Mouse (Mus musculus) spleen, adult 2 months (tissue): ENCODE results near the gene Ddost. TPM values are rescaled to one million over a fixed set of nuclear protein-coding genes. Genes with fewer than 3 reads are reported as not detected.

Source experiments
- DNase-seq, 2 experiments: peaks; one replicate each; pipeline versions ENCODE4 v3.0.0 to v3.0.0-alpha.2; 2012 to 2021; ENCODE audit warnings: low spot score in 2 of 2, low read depth in 1 of 2
- H3K27ac ChIP-seq: fragments of 200-500 bp; 2 replicates; pipeline ENCODE4 v1.5.1; 2012; ENCODE audit warnings: low read length, inconsistent platforms; ENCODE audit not compliant: insufficient read depth
- H3K27me3 ChIP-seq: fragments of 200-500 bp; 2 replicates; pipeline ENCODE4 v1.6.1; 2012; ENCODE audit warnings: mild to moderate bottlenecking, moderate library complexity, low read length, inconsistent platforms; ENCODE audit not compliant: control insufficient read depth, insufficient read depth
- H3K36me3 ChIP-seq: fragments of 200-500 bp; 2 replicates; pipeline ENCODE4 v1.6.1; 2012; ENCODE audit warnings: mild to moderate bottlenecking, low read length, inconsistent platforms; ENCODE audit not compliant: control insufficient read depth, insufficient read depth
- H3K4me1 ChIP-seq: fragments of 200-500 bp; 2 replicates; pipeline ENCODE4 v1.6.1; 2011; ENCODE audit warnings: inconsistent platforms; ENCODE audit not compliant: control insufficient read depth, insufficient read depth, insufficient read length
- H3K4me3 ChIP-seq: fragments of 200-500 bp; 2 replicates; pipeline ENCODE4 v1.5.1; 2011; ENCODE audit warnings: mild to moderate bottlenecking, inconsistent platforms; ENCODE audit not compliant: insufficient read depth, insufficient read length; ENCODE audit errors: extremely low read depth
- CTCF ChIP-seq: fragments of 200-500 bp; IDR thresholded peaks from 2 replicates; pipeline ENCODE4 v1.5.1; 2011; ENCODE audit warnings: mild to moderate bottlenecking, inconsistent platforms; ENCODE audit not compliant: insufficient read depth, insufficient read length, insufficient replicate concordance; ENCODE audit errors: extremely low read depth
- POLR2A ChIP-seq: fragments of 200-500 bp; IDR thresholded peaks from 2 replicates; pipeline ENCODE4 v1.6.1; 2011; ENCODE audit warnings: low read depth, low read length, inconsistent platforms
- WGBS: fragments of 180-500 bp; shearing (Covaris S2); methylation state at CpG from one replicate; pipeline ENCODE4 v1.1.7; 2018; 5-methylcytosine and 5-hydroxymethylcytosine counted together
- polyA plus RNA-seq: library from polyadenylated mRNA; depleted of rRNA; stranded (reverse); fragments of >200 nt; gene quantifications from 2 replicates; pipeline ENCODE4 v1.2.3, GENCODE M21; 2012

The Ddost gene
- polyA plus RNA-seq, 1 experiment, result 106 TPM

- no peak overlapping the region for H3K27ac ChIP-seq
These were observed 38.2 kb downstream of the Ddost start for GRCm38 (mm10) chr4:138342778-138343177.

DNA sequence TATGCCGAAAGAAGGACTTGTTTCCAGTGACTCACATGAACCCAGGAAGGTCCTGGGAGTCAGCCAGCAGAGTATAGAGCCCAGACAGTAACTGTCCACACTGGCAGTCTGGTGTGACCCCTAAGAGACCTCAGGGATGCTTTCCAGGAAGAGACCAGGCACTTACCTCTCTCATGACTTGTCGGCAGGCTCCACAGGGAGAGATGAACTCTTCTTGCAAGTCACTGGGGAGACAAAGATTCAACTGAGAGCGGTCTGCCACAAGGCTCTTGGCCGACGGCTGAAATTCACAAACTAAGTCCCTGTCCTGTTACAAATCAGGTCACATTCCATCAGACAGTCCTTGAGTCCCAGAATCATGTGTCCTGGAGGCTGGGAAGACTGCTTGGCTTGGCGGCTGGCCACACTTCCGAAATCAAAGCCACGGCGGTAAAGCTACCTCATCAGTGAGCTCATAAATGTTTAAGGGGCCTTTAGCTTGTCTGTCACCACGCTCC, 38.9 kb downstream of the Ddost start:
- H3K27me3 ChIP-seq, result no peaks in the 10 kb centered on the region
- TF ChIP-seq POLR2A, result no peak
- TF ChIP-seq CTCF, result no peak
- no peak for DNase-seq
- H3K4me1 ChIP-seq, result no peaks in the 10 kb centered on the region
- no peak overlapping the region for H3K4me3 ChIP-seq
- no peak overlapping the region for H3K27ac ChIP-seq
- WGBS, result 84% methylated on average over 10 of the region's 10 CpGs
- H3K36me3 ChIP-seq, result no peaks in the 10 kb centered on the region

More at GRCm38 (mm10) chr4:138342778-138343177, 38.2 kb downstream of the Ddost start:
- H3K4me3 ChIP-seq, result no peak overlapping the region
- H3K4me1 ChIP-seq, result no peaks in the 10 kb centered on the region
- WGBS, result 74% methylated on average over 6 of the region's 6 CpGs
- H3K36me3 ChIP-seq, result no peaks in the 10 kb centered on the region
- H3K27me3 ChIP-seq, result no peaks in the 10 kb centered on the region
- TF ChIP-seq POLR2A (no peak), CTCF (no peak)
- no peak for DNase-seq

GRCm38 (mm10) chr4:138344891-138345545, 40.5 kb downstream of the Ddost start:
- Histone ChIP-seq H3K27ac (no peak overlapping the region), H3K4me1 (no peaks in the 10 kb centered on the region), H3K27me3 (no peaks in the 10 kb centered on the region), H3K36me3 (no peaks in the 10 kb centered on the region), H3K4me3 (no peak overlapping the region)
- WGBS, result 69% methylated on average over 9 of the region's 9 CpGs
- no peak for DNase-seq
- TF ChIP-seq CTCF (no peak), POLR2A (no peak)

GRCm38 (mm10) chr4:138347280-138347679, 42.8 kb downstream of the Ddost start:
- Histone ChIP-seq H3K27me3 (no peaks in the 10 kb centered on the region), H3K4me1 (no peaks in the 10 kb centered on the region), H3K4me3 (no peak overlapping the region), H3K27ac (no peak overlapping the region), H3K36me3 (no peaks in the 10 kb centered on the region)
- 88% methylated on average over 1 of the region's 1 CpGs for WGBS
- TF ChIP-seq POLR2A (no peak), CTCF (no peak)
- no peak for DNase-seq

- TF ChIP-seq CTCF (no peak), POLR2A (no peak)
- H3K4me1 ChIP-seq, result no peaks in the 10 kb centered on the region
- H3K27me3 ChIP-seq, result no peaks in the 10 kb centered on the region
- no peak for DNase-seq
- 81% methylated on average over 7 of the region's 7 CpGs for WGBS
- H3K27ac ChIP-seq, result no peak overlapping the region
- H3K4me3 ChIP-seq, result no peak overlapping the region
- H3K36me3 ChIP-seq, result no peaks in the 10 kb centered on the region
These were observed 44.2 kb downstream of the Ddost start for GRCm38 (mm10) chr4:138348716-138349115.

DNA sequence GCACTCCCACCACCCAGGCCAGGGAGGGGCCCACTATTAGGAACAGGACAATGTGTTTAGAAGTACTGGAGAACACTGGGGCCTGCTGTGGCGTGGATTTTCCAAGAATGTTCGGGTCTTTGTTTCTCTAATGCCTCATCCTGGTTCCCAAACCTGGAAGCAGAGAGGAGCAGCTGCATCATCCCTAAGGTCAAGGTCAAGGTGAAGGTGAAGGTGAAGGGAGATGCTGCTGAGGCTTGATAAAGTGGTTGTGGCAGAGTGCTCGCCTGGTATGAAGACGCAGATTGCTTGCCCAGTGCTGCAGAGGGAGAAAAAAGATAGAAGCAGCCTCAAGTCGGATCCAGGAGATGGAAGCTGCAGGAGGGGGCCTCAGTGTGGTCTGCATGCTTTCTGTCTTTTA, 47.3 kb downstream of the Ddost start:
- 88% methylated on average over 5 of the region's 5 CpGs for WGBS
- Histone ChIP-seq H3K4me3 (no peak overlapping the region), H3K36me3 (no peaks in the 10 kb centered on the region), H3K27ac (no peak overlapping the region), H3K4me1 (no peaks in the 10 kb centered on the region), H3K27me3 (no peaks in the 10 kb centered on the region)
- TF ChIP-seq CTCF (no peak), POLR2A (no peak)
- no peak for DNase-seq

GRCm38 (mm10) chr4:138352692-138353091, 48.2 kb downstream of the Ddost start:
- no peak overlapping the region for H3K27ac ChIP-seq
- H3K36me3 ChIP-seq, result no peaks in the 10 kb centered on the region
- WGBS, result 94% methylated on average over 6 of the region's 6 CpGs
- no peaks in the 10 kb centered on the region for H3K27me3 ChIP-seq
- TF ChIP-seq CTCF (no peak), POLR2A (no peak)
- H3K4me1 ChIP-seq, result no peaks in the 10 kb centered on the region
- no peak for DNase-seq
- H3K4me3 ChIP-seq, result no peak overlapping the region
